Mouse (Mus musculus): ENCODE results near the gene Susd3. TPM values are rescaled to one million over a fixed set of nuclear protein-coding genes. Genes with fewer than 3 reads are reported as not detected.

Susd3 gene
- total RNA-seq, 1 experiment from 2014 or later = 4.2 TPM

DNA sequence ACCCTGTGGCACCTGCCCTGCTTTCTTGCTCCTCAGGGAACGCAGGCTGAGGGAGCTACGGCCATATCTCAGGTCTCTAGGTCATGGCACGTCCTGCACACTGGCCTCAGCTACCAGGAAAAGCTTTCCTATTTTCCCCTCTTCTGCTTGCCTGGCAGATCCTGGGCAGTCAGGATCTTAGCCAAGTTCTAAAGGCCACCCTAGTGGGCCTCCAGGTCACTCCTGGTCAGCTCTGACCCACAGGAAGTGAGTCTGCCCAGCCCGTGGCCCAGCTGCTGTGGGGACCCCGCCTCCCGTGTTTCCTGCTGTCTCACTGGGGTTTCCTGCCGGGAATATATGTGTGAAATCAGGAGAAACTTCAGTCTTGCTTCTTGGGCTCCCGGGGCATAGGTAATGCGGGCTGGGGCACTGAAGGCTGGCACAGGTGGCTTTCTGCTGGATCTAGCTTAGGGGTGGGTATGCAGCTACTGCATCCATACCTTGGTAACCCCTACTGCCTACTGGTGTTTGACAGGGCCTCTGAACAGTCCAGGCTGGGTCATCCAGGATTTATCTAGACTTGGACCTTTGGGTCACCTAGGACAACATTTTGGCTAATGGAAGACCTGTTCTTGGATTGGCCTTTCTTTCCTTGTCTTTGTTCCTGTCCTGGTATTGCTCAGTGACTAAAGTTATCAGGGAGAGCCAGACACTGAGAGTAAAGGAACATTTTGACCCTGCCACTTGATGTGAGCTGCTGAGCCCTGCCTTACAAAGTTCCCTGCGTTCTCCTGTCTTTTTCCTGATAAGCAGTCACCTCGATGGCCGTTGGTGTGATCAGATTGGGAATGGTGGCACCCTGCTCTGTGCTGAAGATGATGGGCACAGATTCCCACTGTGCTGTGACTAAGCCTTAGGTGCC lies 58.3 kb downstream of the Susd3 start:
- no peak for ATAC-seq (replicated peaks; ENCODE audit: low read depth, poor library complexity, severe bottlenecking)

GRCm38 (mm10) chr13:49188966-49189360 lies 59.5 kb downstream of the Susd3 start:
- no peak for ATAC-seq (replicated peaks; ENCODE audit: low read depth, poor library complexity, severe bottlenecking)

DNA sequence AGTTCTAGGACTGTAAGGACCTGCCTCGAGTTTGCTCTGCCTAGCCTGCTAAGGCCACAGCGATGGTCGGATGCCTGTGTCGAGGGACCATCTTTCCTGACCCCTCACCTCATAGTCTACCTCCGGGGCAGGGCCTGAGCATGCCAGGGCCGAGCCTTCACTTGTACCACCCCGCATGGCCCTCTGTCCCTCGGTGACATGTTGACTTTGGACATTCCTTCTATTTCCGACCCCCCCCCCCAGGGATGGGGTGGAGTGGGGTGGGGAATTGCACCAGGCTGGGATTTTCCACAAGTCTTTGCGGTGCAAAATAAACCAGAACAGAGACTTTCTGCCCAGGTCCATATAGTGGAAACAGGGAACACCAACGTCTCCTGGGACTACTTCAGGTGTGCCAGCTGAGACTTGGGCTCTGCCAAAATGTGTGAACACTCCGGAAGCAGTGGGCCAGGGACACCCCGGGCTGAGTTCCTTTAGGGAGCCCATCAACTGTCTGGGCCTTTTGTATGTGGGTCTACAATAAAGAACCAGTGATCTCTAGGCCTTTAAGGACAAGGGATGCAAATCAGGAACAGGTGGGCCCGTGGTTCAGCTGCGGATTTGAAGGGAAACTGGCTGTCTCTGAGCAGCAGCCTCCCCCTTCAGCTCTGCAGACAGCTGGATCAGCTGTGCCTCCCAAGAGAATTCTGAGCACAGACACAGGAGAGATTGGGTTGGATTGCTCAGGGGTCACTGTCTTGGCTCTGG lies 60.1 kb downstream of the Susd3 start:
- no peak for ATAC-seq (replicated peaks; ENCODE audit: low read depth, poor library complexity, severe bottlenecking)

GRCm38 (mm10) chr13:49187288-49188218 lies 61.0 kb downstream of the Susd3 start, which contains the start of gene Ninj1:
Ninj1 (plus strand) TSS chr13:49187485.
- peak; percentile 87 for ATAC-seq (replicated peaks; ENCODE audit: low read depth, poor library complexity, severe bottlenecking)

DNA sequence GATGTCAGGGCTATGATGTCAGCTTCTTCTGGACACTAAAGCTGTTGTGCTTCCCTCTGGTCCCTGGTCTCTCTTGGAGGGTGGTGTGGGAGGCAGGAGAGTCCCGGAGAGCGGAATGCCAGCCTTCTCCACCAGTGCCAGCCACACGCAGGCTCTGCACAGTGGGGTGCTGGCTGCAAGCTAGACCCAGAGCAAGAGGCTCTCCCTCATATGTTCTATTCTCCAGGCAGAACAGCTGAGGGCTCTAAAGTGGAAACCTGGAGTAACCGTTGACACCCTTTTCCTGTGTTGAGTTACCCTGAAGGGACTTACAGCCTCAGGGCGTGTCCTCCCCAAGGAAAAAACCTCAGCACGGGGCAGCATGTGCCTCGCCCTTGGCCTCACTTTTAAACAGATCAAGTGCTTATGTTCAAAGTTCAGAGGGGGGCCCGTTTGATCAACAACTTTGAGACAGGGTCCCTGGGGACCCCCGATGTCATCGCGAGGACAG lies 61.7 kb downstream of the Susd3 start:
- ATAC-seq (replicated peaks; ENCODE audit: low read depth, poor library complexity, severe bottlenecking) = peak; percentile 12; the same call in 1 of the 2 replicates

DNA sequence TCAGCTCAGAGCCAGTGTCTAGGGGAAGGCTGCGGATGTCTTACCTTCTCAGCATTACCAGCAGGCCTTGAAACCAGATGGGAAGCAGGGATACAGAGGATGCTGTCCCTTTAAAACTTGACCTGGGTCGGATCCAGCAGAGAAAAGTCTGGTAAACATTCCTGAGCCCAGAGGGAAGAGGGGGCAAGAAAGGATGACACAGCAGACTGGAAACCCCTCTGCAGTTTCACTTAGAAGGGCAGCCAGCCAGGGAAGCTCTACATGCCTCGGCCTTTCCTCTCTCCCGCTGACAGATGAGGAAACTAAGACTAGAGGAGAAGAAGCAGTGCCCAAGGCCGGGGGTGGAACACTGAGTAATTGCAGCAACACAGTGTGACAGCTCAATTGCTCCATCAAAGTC lies 64.9 kb downstream of the Susd3 start:
- no peak for ATAC-seq (replicated peaks; ENCODE audit: low read depth, poor library complexity, severe bottlenecking)

DNA sequence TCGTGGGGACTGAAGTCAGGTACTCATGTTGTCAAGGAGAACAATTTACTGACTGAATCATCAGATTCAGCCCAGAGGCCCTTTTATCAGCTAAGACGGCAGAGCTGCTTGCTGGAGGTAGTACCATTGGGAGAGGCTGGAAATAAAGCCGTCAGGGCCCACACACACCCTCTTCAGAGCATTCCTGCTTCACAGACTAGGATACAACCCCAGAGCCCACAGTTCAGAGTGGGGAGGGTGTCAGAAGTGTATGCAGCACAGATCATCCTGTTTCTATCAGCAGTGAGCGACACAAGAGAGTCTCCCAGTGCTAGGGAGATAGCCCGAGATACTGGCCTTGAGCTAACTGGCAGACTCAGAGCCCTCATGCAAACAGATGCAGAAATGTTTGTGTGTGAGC lies 65.3 kb downstream of the Susd3 start:
- ATAC-seq (replicated peaks; ENCODE audit: low read depth, poor library complexity, severe bottlenecking) = no peak

- no peak; the same call in 1 of the 2 replicates for ATAC-seq (replicated peaks; ENCODE audit: low read depth, poor library complexity, severe bottlenecking)
These were observed 67.0 kb downstream of the Susd3 start for GRCm38 (mm10) chr13:49181411-49181984.

- peak; percentile 7; the same call in 1 of the 2 replicates for ATAC-seq (replicated peaks; ENCODE audit: low read depth, poor library complexity, severe bottlenecking)
These were observed 67.8 kb downstream of the Susd3 start for GRCm38 (mm10) chr13:49180691-49181090.

Other genes with a start within 250 kb of the Susd3 start
- gene Wnk2, start 100.7 kb downstream of the Susd3 start, total RNA-seq (2017) = not detected in 2 replicates
- 29.3 and 42.7 TPM in 2 replicates for gene Ninj1, start 61.2 kb downstream of the Susd3 start, total RNA-seq (2017)
- 11.0 and 19.1 TPM in 2 replicates for gene Card19, start 32.7 kb downstream of the Susd3 start, total RNA-seq (2017)
- gene Fgd3, start 71.6 kb upstream of the Susd3 start, total RNA-seq (2017) = 8.8 and 11.9 TPM in 2 replicates
- gene Bicd2, start 92.9 kb upstream of the Susd3 start, total RNA-seq (2017) = 20.4 and 24.3 TPM in 2 replicates
- gene Ippk, start 172.5 kb upstream of the Susd3 start, total RNA-seq (2017) = 8.4 and 11.3 TPM in 2 replicates
- gene Tes3-ps, start 244.6 kb upstream of the Susd3 start, total RNA-seq (2017) = 10.0 and 10.6 TPM in 2 replicates